Mouse (Mus musculus) CH12.LX (cell line): ENCODE results near the gene Prps1. TPM values are rescaled to one million over a fixed set of nuclear protein-coding genes. Genes with fewer than 3 reads are reported as not detected.

Experiments used
- DNase-seq: peaks from one replicate; pipeline ENCODE4 v3.0.0-alpha.2; 2013; ENCODE audit errors: extremely low read depth
- H3K27ac ChIP-seq: 2 replicates; pipeline ENCODE4 v1.5.1; 2012; ENCODE audit warnings: low read depth, mild to moderate bottlenecking, control low read depth, moderate library complexity; ENCODE audit not compliant: insufficient read depth
- H3K27me3 ChIP-seq: replicated peaks from 2 replicates; pipeline ENCODE3; 2012; ENCODE audit warnings: inconsistent platforms
- H3K36me3 ChIP-seq, 2 experiments: replicated peaks in 1 of 2; 2 replicates each; pipeline versions ENCODE3 to v1.6.1; 2012; ENCODE audit warnings: inconsistent platforms in 1 of 2, low read length in 1 of 2, mild to moderate bottlenecking in 1 of 2, mixed read lengths in 1 of 2, moderate library complexity in 1 of 2; ENCODE audit not compliant: control insufficient read depth in 1 of 2, insufficient read depth in 1 of 2
- H3K4me1 ChIP-seq, 2 experiments: 2 replicates each; pipeline ENCODE4 v1.6.1; 2012; ENCODE audit warnings: inconsistent platforms in 1 of 2, moderate library complexity in 1 of 2; ENCODE audit not compliant: insufficient read depth in 2 of 2, control insufficient read depth in 1 of 2
- H3K4me2 ChIP-seq: 2 replicates; pipeline ENCODE4 v1.6.1; 2012; ENCODE audit warnings: low read depth, mild to moderate bottlenecking, control low read depth; ENCODE audit not compliant: poor library complexity, insufficient read depth, severe bottlenecking
- H3K4me3 ChIP-seq, 3 experiments: fragments of 150-350 bp in 1 of 3; sonication (generic) in 1 of 3; replicated peaks in 1 of 3; 2 replicates each; pipeline versions ENCODE3 to v1.5.1; 2011 to 2012; ENCODE audit warnings: low read depth in 2 of 3, low read length in 2 of 3, mild to moderate bottlenecking in 2 of 3, moderate library complexity in 2 of 3, control low read depth in 1 of 3, improper control_type of control experiment in 1 of 3, inconsistent platforms in 1 of 3, mixed read lengths in 1 of 3; ENCODE audit not compliant: poor library complexity in 1 of 3
- H3K79me2 ChIP-seq: replicated peaks from 2 replicates; pipeline ENCODE4 v1.6.1; 2012; ENCODE audit warnings: mild to moderate bottlenecking, moderate library complexity; ENCODE audit not compliant: control insufficient read depth, poor library complexity, insufficient read depth, severe bottlenecking; ENCODE audit errors: extremely low read depth
- H3K9ac ChIP-seq: 2 replicates; pipeline ENCODE4 v1.6.1; 2012; ENCODE audit warnings: low read depth, mild to moderate bottlenecking, control low read depth, moderate library complexity; ENCODE audit not compliant: insufficient read depth
- H3K9me3 ChIP-seq: replicated peaks from 2 replicates; pipeline ENCODE3; 2012; ENCODE audit warnings: low read length, inconsistent platforms, mixed read lengths
- BHLHE40 ChIP-seq: IDR thresholded peaks from 2 replicates; pipeline ENCODE4 v1.6.1; 2011; ENCODE audit warnings: mild to moderate bottlenecking, low read depth, low read length, improper control_type of control experiment
- CHD1 ChIP-seq: IDR thresholded peaks from 2 replicates; pipeline ENCODE4 v1.6.1; 2012; ENCODE audit warnings: low read depth, low read length, improper control_type of control experiment, inconsistent platforms
- CHD2 ChIP-seq: IDR thresholded peaks from 2 replicates; pipeline ENCODE4 v1.6.1; 2011; ENCODE audit warnings: low read length, improper control_type of control experiment
- CTCF ChIP-seq, 2 experiments: IDR thresholded peaks in 1 of 2; conservative IDR thresholded peaks in 1 of 2; 2 replicates each; pipeline ENCODE4 v1.5.1; 2011 to 2012; ENCODE audit warnings: low read depth in 2 of 2, low read length in 2 of 2, improper control_type of control experiment in 1 of 2, inconsistent platforms in 1 of 2, mild to moderate bottlenecking in 1 of 2, moderate library complexity in 1 of 2
- E2F4 ChIP-seq: IDR thresholded peaks from 2 replicates; pipeline ENCODE4 v1.6.1; 2011; ENCODE audit warnings: low read depth, low read length, improper control_type of control experiment; ENCODE audit not compliant: insufficient replicate concordance
- ELF1 ChIP-seq: IDR thresholded peaks from 2 replicates; pipeline ENCODE4 v1.6.1; 2014; ENCODE audit warnings: low read depth, mild to moderate bottlenecking, inconsistent platforms, low read length, improper control_type of control experiment
- EP300 ChIP-seq: IDR thresholded peaks from 2 replicates; pipeline ENCODE4 v1.6.1; 2011; ENCODE audit warnings: low read length, improper control_type of control experiment
- ETS1 ChIP-seq: conservative IDR thresholded peaks from 2 replicates; pipeline ENCODE4 v1.6.1; 2012; ENCODE audit warnings: low read depth, mild to moderate bottlenecking, inconsistent platforms, low read length, improper control_type of control experiment, moderate library complexity
- GABPA ChIP-seq: IDR thresholded peaks from 2 replicates; pipeline ENCODE4 v1.6.1; 2012; ENCODE audit warnings: low read depth, low read length, improper control_type of control experiment, inconsistent platforms; ENCODE audit not compliant: insufficient replicate concordance
- HCFC1 ChIP-seq: IDR thresholded peaks from 2 replicates; pipeline ENCODE4 v1.6.1; 2012; ENCODE audit warnings: low read depth, mild to moderate bottlenecking, inconsistent platforms, low read length, improper control_type of control experiment
- IRF4 ChIP-seq: IDR thresholded peaks from 2 replicates; pipeline ENCODE4 v1.6.1; 2014; ENCODE audit warnings: low read depth, mild to moderate bottlenecking, inconsistent platforms, low read length, improper control_type of control experiment
- JUN ChIP-seq: IDR thresholded peaks from 2 replicates; pipeline ENCODE4 v1.6.1; 2011; ENCODE audit warnings: low read depth, mild to moderate bottlenecking, low read length, improper control_type of control experiment, moderate library complexity; ENCODE audit not compliant: insufficient read depth
- JUND ChIP-seq: conservative IDR thresholded peaks from 2 replicates; pipeline ENCODE4 v1.6.1; 2011; ENCODE audit warnings: low read depth, low read length, improper control_type of control experiment
- KAT2A ChIP-seq: IDR thresholded peaks from 2 replicates; pipeline ENCODE4 v1.6.1; 2012; ENCODE audit warnings: low read length, improper control_type of control experiment, inconsistent platforms; ENCODE audit not compliant: insufficient replicate concordance
- MAFK ChIP-seq: IDR thresholded peaks from 2 replicates; pipeline ENCODE4 v1.6.1; 2011; ENCODE audit warnings: low read length, improper control_type of control experiment; ENCODE audit not compliant: insufficient replicate concordance
- MAX ChIP-seq: IDR thresholded peaks from 2 replicates; pipeline ENCODE4 v1.6.1; 2011; ENCODE audit warnings: low read length, improper control_type of control experiment
- MAZ ChIP-seq: IDR thresholded peaks from 2 replicates; pipeline ENCODE4 v1.6.1; 2012; ENCODE audit warnings: low read depth, mild to moderate bottlenecking, inconsistent platforms, low read length, improper control_type of control experiment, moderate library complexity
- MEF2A ChIP-seq: IDR thresholded peaks from 2 replicates; pipeline ENCODE4 v1.6.1; 2014; ENCODE audit warnings: low read depth, mild to moderate bottlenecking, inconsistent platforms, low read length, improper control_type of control experiment, borderline replicate concordance
- MXI1 ChIP-seq: IDR thresholded peaks from 2 replicates; pipeline ENCODE4 v1.6.1; 2011; ENCODE audit warnings: mild to moderate bottlenecking, low read depth, low read length, improper control_type of control experiment
- MYC ChIP-seq: IDR thresholded peaks from 2 replicates; pipeline ENCODE4 v1.6.1; 2011; ENCODE audit warnings: low read depth, mild to moderate bottlenecking, improper control_type of control experiment, low read length
- NELFE ChIP-seq: IDR thresholded peaks from 2 replicates; pipeline ENCODE4 v1.6.1; 2011; ENCODE audit warnings: low read depth, low read length, improper control_type of control experiment
- NRF1 ChIP-seq: IDR thresholded peaks from 2 replicates; pipeline ENCODE4 v1.6.1; 2014; ENCODE audit warnings: low read depth, mild to moderate bottlenecking, inconsistent platforms, low read length, improper control_type of control experiment, moderate library complexity
- PAX5 ChIP-seq: IDR thresholded peaks from 2 replicates; pipeline ENCODE4 v1.6.1; 2012; ENCODE audit warnings: low read length, inconsistent platforms, mixed read lengths
- POLR2A ChIP-seq: IDR thresholded peaks from 2 replicates; pipeline ENCODE4 v1.6.1; 2011; ENCODE audit warnings: low read depth, mild to moderate bottlenecking, improper control_type of control experiment, low read length
- POLR2AphosphoS2 ChIP-seq: IDR thresholded peaks from 2 replicates; pipeline ENCODE4 v1.6.1; 2011; ENCODE audit warnings: low read depth, low read length, improper control_type of control experiment
- RAD21 ChIP-seq: IDR thresholded peaks from 2 replicates; pipeline ENCODE4 v1.6.1; 2011; ENCODE audit warnings: low read depth, mild to moderate bottlenecking, low read length, improper control_type of control experiment, moderate library complexity
- RCOR1 ChIP-seq: conservative IDR thresholded peaks from 2 replicates; pipeline ENCODE4 v1.6.1; 2012; ENCODE audit warnings: low read depth, mild to moderate bottlenecking, inconsistent platforms, low read length, improper control_type of control experiment
- SIN3A ChIP-seq: IDR thresholded peaks from 2 replicates; pipeline ENCODE4 v1.6.1; 2012; ENCODE audit warnings: low read length, improper control_type of control experiment, inconsistent platforms
- SMC3 ChIP-seq: IDR thresholded peaks from 2 replicates; pipeline ENCODE4 v1.6.1; 2011; ENCODE audit warnings: low read depth, low read length, improper control_type of control experiment
- TBP ChIP-seq: conservative IDR thresholded peaks from 2 replicates; pipeline ENCODE4 v1.6.1; 2011; ENCODE audit warnings: low read depth, low read length, improper control_type of control experiment
- TCF12 ChIP-seq: IDR thresholded peaks from 2 replicates; pipeline ENCODE4 v1.6.1; 2014; ENCODE audit warnings: low read depth, mild to moderate bottlenecking, inconsistent platforms, low read length, improper control_type of control experiment
- UBTF ChIP-seq: IDR thresholded peaks from 2 replicates; pipeline ENCODE4 v1.6.1; 2012; ENCODE audit warnings: low read depth, mild to moderate bottlenecking, inconsistent platforms, low read length, improper control_type of control experiment, moderate library complexity
- USF1 ChIP-seq: IDR thresholded peaks from 2 replicates; pipeline ENCODE4 v1.6.1; 2014; ENCODE audit warnings: low read depth, mild to moderate bottlenecking, inconsistent platforms, low read length, improper control_type of control experiment
- USF2 ChIP-seq: conservative IDR thresholded peaks from 2 replicates; pipeline ENCODE4 v1.6.1; 2011; ENCODE audit warnings: low read depth, low read length, improper control_type of control experiment
- ZC3H11A ChIP-seq: IDR thresholded peaks from 2 replicates; pipeline ENCODE4 v1.6.1; 2012; ENCODE audit warnings: low read depth, mild to moderate bottlenecking, inconsistent platforms, low read length, improper control_type of control experiment
- ZKSCAN1 ChIP-seq: IDR thresholded peaks from 2 replicates; pipeline ENCODE4 v1.6.1; 2012; ENCODE audit warnings: low read depth, inconsistent platforms, low read length, improper control_type of control experiment, borderline replicate concordance
- ZMIZ1 ChIP-seq: IDR thresholded peaks from 2 replicates; pipeline ENCODE4 v1.6.1; 2012; ENCODE audit warnings: low read depth, mild to moderate bottlenecking, inconsistent platforms, low read length, improper control_type of control experiment
- ZNF384 ChIP-seq: IDR thresholded peaks from 2 replicates; pipeline ENCODE4 v1.6.1; 2012; ENCODE audit warnings: low read depth, low read length, improper control_type of control experiment, inconsistent platforms
- dilution Hi-C: fragments of 300-500 bp; cut with MboI; formaldehyde crosslinking; loops from 2 replicates; pipeline ENCODE4 v1.14.3; 2020; ENCODE audit warnings: low sequenced_read_pairs; ENCODE audit not compliant: extremely low pct_unique_long_range_greater_than_20kb, extremely low pct_ligation_motif_present
- in situ Hi-C: fragments of 300-500 bp; cut with MboI; formaldehyde crosslinking; loops from 3 replicates; pipeline ENCODE4 v1.14.3; 2019; ENCODE audit warnings: low sequenced_read_pairs, low pct_ligation_motif_present, low pct_unique_long_range_greater_than_20kb, mixed read lengths
- polyA plus RNA-seq: library from polyadenylated mRNA; unstranded; fragments of >175 nt; gene quantifications from 2 replicates; pipeline ENCODE4 v1.2.1, GENCODE M21; 2012; ENCODE audit warnings: low read depth; ENCODE audit not compliant: insufficient read length
- total RNA-seq, 2 experiments: library from RNA; depleted of rRNA; stranded (reverse); fragments of 300-350 nt in 1 of 2; fragments of >200 nt in 1 of 2; gene quantifications; 2 replicates each; pipeline ENCODE4 v1.2.3; 2012 to 2014

Prps1 gene
- total and polyA plus RNA-seq, 3 experiments, result 52.9 to 163 (median 128) TPM

- H3K4me3 ChIP-seq, result no peak overlapping the region
- peak overlapping the region; percentile 40 for H3K9ac ChIP-seq
- no peaks in the 10 kb centered on the region for H3K9me3 ChIP-seq
- H3K4me2 ChIP-seq, result peak overlapping the region; percentile 51
- peak overlapping the region; percentile 68 for H3K27ac ChIP-seq
- H3K79me2 ChIP-seq, result no peaks in the 10 kb centered on the region
- no peaks in the 10 kb centered on the region for H3K36me3 ChIP-seq
- TF ChIP-seq IRF4 (peak; percentile 52; the same call in 1 of the 2 replicates), ELF1 (peak; percentile 64), CHD2 (no peak), MAFK (peak; percentile 90), ZKSCAN1 (no peak), HCFC1 (peak; percentile 32; the same call in 1 of the 2 replicates), GABPA (no peak), MEF2A (peak; percentile 45; the same call in 1 of the 2 replicates), ETS1 (peak; percentile 71), ZMIZ1 (peak; percentile 57), POLR2A (peak; percentile 59), NELFE (0 out of 2 replicates have a peak, but pooled peaks have one; percentile 37), RCOR1 (no peak), POLR2AphosphoS2 (no peak), SIN3A (peak; percentile 85), EP300 (no peak), MAX (peak; percentile 92), BHLHE40 (peak; percentile 87), CTCF (conservative IDR thresholded peaks at IDR 0.05 in 1 of 2, IDR thresholded peaks at IDR 0.05 in 1 of 2; ENCODE audit: low read depth in 2 of 2, low read length in 2 of 2) (no peak), MAZ (peak; percentile 72; the same call in 1 of the 2 replicates), SMC3 (no peak), RAD21 (no peak), NRF1 (no peak), PAX5 (no peak), JUND (no peak), USF1 (peak; percentile 79), TCF12 (peak; percentile 72), TBP (0 out of 2 replicates have a peak, but pooled peaks have one; percentile 45), ZNF384 (peak; percentile 76), ZC3H11A (no peak), MXI1 (peak; percentile 61), CHD1 (no peak), USF2 (peak; percentile 49; the same call in 1 of the 2 replicates), MYC (peak; percentile 62; the same call in 1 of the 2 replicates), JUN (no peak), KAT2A (no peak), E2F4 (no peak), UBTF (no peak)
- peaks cover 5 to 25% of the 10 kb centered on the region in 2 experiments for H3K4me1 ChIP-seq
- in situ Hi-C loops (no loop called here), dilution Hi-C loops (no loop called here)
- no peaks in the 10 kb centered on the region for H3K27me3 ChIP-seq
- DNase-seq, result peak; percentile 90
Measured at GRCm38 (mm10) chrX:140520146-140521102, 64.0 kb downstream of the Prps1 start.
